Mouse (Mus musculus) megakaryocyte, embryonic 14.5 days (primary cell): ENCODE measurements around the gene Kcng4.

Source experiments
- FLI1 ChIP-seq: IDR thresholded peaks from 2 replicates; pipeline ENCODE4 v1.6.1; 2012; ENCODE audit warnings: low read length, inconsistent platforms, mixed read lengths
- GATA1 ChIP-seq: IDR thresholded peaks from 3 replicates; pipeline ENCODE4 v1.6.1; 2012; ENCODE audit warnings: mixed read lengths, low read length, inconsistent platforms, borderline replicate concordance

DNA sequence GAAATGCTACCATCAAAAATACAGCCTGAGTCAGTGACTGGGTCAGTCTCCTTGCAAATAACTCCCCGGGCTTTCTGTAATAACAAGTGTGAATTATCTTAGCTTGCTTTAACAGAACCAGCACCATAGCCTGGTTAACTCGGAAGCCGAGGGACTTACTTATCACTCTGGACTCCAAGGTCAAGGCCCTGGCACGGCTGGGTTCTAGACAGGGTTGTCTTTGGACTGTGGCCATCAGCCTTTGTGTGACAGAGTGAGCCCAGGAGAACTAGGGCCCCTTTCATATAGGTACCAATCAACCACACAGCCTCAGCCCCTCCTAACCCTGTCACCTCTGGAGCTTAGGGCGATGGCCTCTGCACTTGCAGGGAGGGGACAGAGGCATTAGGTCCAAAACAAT lies 5.6 kb upstream of the Kcng4 start:
- TF ChIP-seq GATA1 (no peak), FLI1 (no peak)
